Mouse (Mus musculus) spleen, embryonic (tissue): ENCODE data around the gene Habp4.

Experiments used
- CTCF ChIA-PET: fragments of 350-600 bp; sonication (Branson Sonifier 250); formaldehyde crosslinking; loops from one replicate; lab custom pipeline; 2022; lab: Charles Lee

The Habp4 gene

GRCm38 (mm10) chr13:64235062-64235715 is 73.6 kb downstream of the Habp4 start:
- CTCF ChIA-PET = no interaction called here

GRCm38 (mm10) chr13:64235777-64236176 is 74.2 kb downstream of the Habp4 start:
- CTCF ChIA-PET = interaction anchor here (0.6 kb wide), 1 partner anchor 108 kb away, joined by 3 read pairs; no protein-coding TSS in a partner anchor
